Mouse (Mus musculus) lung, adult 2 months (tissue): ENCODE results near the gene Nutf2.

Source experiments
- CTCF ChIP-seq: fragments of 200-500 bp; IDR thresholded peaks from 2 replicates; pipeline ENCODE4 v1.5.1; 2011; ENCODE audit warnings: mild to moderate bottlenecking, low read length, control low read depth; ENCODE audit not compliant: insufficient read depth
- POLR2A ChIP-seq: fragments of 200-500 bp; IDR thresholded peaks from 2 replicates; pipeline ENCODE4 v1.6.1; 2011; ENCODE audit warnings: low read depth, mild to moderate bottlenecking, control low read depth, low read length, borderline replicate concordance; ENCODE audit errors: extremely low read depth

DNA sequence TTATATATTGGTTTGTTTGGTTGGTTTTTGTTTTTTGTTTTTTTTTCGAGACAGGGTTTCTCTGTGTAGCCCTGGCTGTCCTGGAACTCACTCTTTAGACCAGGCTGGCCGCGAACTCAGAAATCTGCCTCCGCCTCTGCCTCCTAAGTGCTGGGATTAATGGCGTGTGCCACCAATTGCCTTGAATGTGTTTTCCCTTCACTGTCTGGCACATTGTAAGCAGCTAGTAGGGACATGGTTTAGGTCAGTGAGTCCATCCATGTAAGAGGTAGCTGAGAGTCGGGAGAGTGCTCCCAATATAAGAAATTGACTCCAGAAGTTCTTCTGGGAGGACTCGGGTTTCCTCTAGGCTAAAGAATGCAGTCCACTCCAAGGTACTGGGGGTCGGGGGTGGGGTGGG lies 6.1 kb upstream of the Nutf2 start:
- TF ChIP-seq POLR2A: no peak
- TF ChIP-seq CTCF: 0 out of 2 replicates have a peak, but pooled peaks have one; percentile 11
